Mouse (Mus musculus) layer of hippocampus, adult 18-20 months (tissue): ENCODE results near the gene P2ry13. TPM values are rescaled to one million over a fixed set of nuclear protein-coding genes. Genes with fewer than 3 reads are reported as not detected.

Experiments
- total RNA-seq, 2 experiments: library from RNA; stranded (reverse); gene quantifications; 2 replicates each; pipeline ENCODE4 v1.2.3; 2021

Gene P2ry13
- total RNA-seq, 2 experiments from 2014 or later, result 7.9 to 9.8 TPM

Other genes starting within 250 kb of the P2ry13 start
- gene Med12l, start 205.1 kb downstream of the P2ry13 start, total RNA-seq, result 10 to 100 TPM; 51.9 to 54.1 TPM
- gene Gpr171, start 109.1 kb downstream of the P2ry13 start, total RNA-seq, result not detected
- 1 to 10 TPM; 1.4 to 2.0 TPM for gene P2ry14, start 57.3 kb downstream of the P2ry13 start, total RNA-seq
- gene Gpr87, start 15.8 kb downstream of the P2ry13 start, total RNA-seq, result not detected
- 10 to 100 TPM; 42.4 to 44.3 TPM for gene P2ry12, start 52.0 kb upstream of the P2ry13 start, total RNA-seq
- gene Igsf10, start 133.5 kb upstream of the P2ry13 start, total RNA-seq, result 1 to 10 TPM; 1.5 to 2.1 TPM